Mouse (Mus musculus) kidney, embryonic 15.5 days (tissue): ENCODE measurements around the gene Tnpo2. TPM values are rescaled to one million over a fixed set of nuclear protein-coding genes. Genes with fewer than 3 reads are reported as not detected.

Source experiments
- ATAC-seq: fragments of 200-750 bp; cut with Nextera tagmentation; replicated peaks from 2 replicates; pipeline ENCODE4 v1.8.0; 2017; ENCODE audit warnings: moderate TSS enrichment; ENCODE audit not compliant: low FRiP score
- H3K27ac ChIP-seq: fragments of 300-500 bp; sonication (generic); 2 replicates; pipeline ENCODE4 v1.5.1; 2015; ENCODE audit warnings: mild to moderate bottlenecking, inconsistent platforms
- H3K27me3 ChIP-seq: fragments of 300-500 bp; sonication (generic); 2 replicates; pipeline ENCODE4 v1.6.1; 2015; ENCODE audit warnings: inconsistent platforms
- H3K36me3 ChIP-seq: fragments of 300-500 bp; sonication (generic); 2 replicates; pipeline ENCODE4 v1.6.1; 2015; ENCODE audit warnings: inconsistent platforms
- H3K4me1 ChIP-seq: fragments of 300-500 bp; sonication (generic); 2 replicates; pipeline ENCODE4 v1.6.1; 2015; ENCODE audit warnings: inconsistent platforms
- H3K4me2 ChIP-seq: fragments of 300-500 bp; sonication (generic); 2 replicates; pipeline ENCODE4 v1.6.1; 2015; ENCODE audit warnings: moderate library complexity, mild to moderate bottlenecking, inconsistent platforms
- H3K4me3 ChIP-seq: fragments of 300-500 bp; sonication (generic); replicated peaks from 2 replicates; pipeline ENCODE4 v1.5.1; 2015; ENCODE audit warnings: mild to moderate bottlenecking, inconsistent platforms
- H3K9ac ChIP-seq: fragments of 300-500 bp; sonication (generic); 2 replicates; pipeline ENCODE4 v1.6.1; 2015; ENCODE audit warnings: mild to moderate bottlenecking, inconsistent platforms
- H3K9me3 ChIP-seq: fragments of 300-500 bp; sonication (generic); replicated peaks from 2 replicates; pipeline ENCODE4 v1.6.1; 2016; ENCODE audit warnings: inconsistent platforms
- WGBS: fragments of 180-500 bp; shearing (Covaris S2); methylation state at CpG from one replicate; pipeline ENCODE4 v1.1.7; 2015; ENCODE audit warnings: mixed read lengths; 5-methylcytosine and 5-hydroxymethylcytosine counted together
- microRNA-seq: library from miRNA; unstranded; fragments of <30 nt; microRNA quantifications from one replicate; pipeline ENCODE4, GENCODE M21; 2016
- polyA plus RNA-seq: library from polyadenylated mRNA; unstranded; fragments of >200 nt; fragmentation: Nextera tagmentation; extraction: Ambion mirVana; gene quantifications from 2 replicates; pipeline ENCODE4 v1.2.1, GENCODE M21; 2015

Tnpo2 gene
- polyA plus RNA-seq, 1 experiment from 2014 or later: 30.0 TPM

DNA sequence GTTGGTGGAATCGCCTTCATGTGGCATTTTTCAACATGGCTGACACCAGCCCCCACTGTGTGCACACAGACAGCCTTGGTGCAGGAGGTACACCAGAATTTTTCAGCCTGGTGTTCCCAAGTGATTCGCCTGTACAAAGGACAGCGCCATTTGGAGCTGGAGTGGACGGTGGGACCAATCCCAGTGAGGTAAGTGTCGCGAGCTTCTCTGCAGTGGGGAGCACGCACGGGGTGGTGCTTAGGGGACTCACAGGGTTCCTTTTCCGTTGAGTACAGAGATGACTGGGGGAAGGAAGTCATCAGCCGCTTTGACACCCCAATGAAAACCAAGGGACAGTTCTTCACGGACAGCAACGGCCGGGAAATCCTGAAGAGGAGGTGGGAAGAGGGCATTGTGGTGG lies 58.3 kb downstream of the Tnpo2 start:
- H3K4me3 ChIP-seq: no peak overlapping the region
- no peaks in the 10 kb centered on the region for H3K9me3 ChIP-seq
- 96% methylated on average over 13 of the region's 13 CpGs for WGBS
- ATAC-seq: no peak
- H3K4me2 ChIP-seq: no peak overlapping the region
- peaks cover 65% of the 10 kb centered on the region for H3K36me3 ChIP-seq
- no peaks in the 10 kb centered on the region for H3K4me1 ChIP-seq
- H3K9ac ChIP-seq: no peak overlapping the region
- no peak overlapping the region for H3K27ac ChIP-seq
- no peaks in the 10 kb centered on the region for H3K27me3 ChIP-seq

DNA sequence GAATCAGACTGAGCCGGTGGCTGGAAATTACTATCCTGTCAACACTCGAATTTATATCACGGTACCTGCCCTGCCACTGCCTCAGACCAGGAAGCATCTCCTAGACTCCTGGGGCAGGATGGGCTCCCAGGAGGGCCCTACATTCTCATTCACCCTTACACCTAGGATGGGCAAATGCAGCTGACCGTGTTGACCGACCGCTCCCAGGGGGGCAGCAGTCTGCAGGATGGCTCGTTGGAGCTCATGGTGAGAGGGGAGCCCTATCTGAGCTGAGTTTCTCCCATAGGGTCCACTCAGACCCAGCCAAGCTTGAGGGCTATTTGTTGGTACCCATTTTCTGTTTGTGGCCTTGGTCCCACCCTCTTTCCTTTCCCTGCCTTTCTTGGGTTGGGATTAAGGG lies 58.9 kb downstream of the Tnpo2 start:
- 95% methylated on average over 7 of the region's 7 CpGs for WGBS
- Histone ChIP-seq H3K4me1 (no peaks in the 10 kb centered on the region), H3K4me2 (no peak overlapping the region), H3K27ac (no peak overlapping the region), H3K9ac (no peak overlapping the region), H3K9me3 (no peaks in the 10 kb centered on the region), H3K36me3 (peaks cover 65% of the 10 kb centered on the region), H3K27me3 (no peaks in the 10 kb centered on the region), H3K4me3 (no peak overlapping the region)
- no peak for ATAC-seq

DNA sequence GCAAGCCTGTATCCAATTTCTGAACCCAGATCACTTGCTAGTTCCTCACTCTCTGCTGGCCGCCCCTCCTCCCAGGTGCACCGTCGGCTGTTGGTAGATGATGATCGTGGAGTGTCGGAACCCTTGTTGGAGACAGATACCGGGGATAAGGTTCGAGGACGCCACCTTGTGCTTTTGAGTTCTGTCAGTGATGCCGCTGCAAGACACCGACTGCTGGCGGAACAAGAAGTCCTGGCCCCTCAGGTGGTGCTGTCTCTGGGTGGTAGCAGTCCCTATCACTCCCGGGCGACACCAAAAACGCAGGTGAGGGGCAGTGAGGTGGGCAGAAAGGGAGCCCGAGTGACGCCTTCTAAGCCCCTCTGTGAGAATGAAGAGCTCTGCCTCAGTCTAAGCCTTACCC lies 59.5 kb downstream of the Tnpo2 start:
- no peak for ATAC-seq
- Histone ChIP-seq H3K36me3 (peaks cover 65% of the 10 kb centered on the region), H3K9ac (no peak overlapping the region), H3K27me3 (no peaks in the 10 kb centered on the region), H3K27ac (no peak overlapping the region), H3K4me3 (no peak overlapping the region), H3K4me2 (no peak overlapping the region), H3K9me3 (no peaks in the 10 kb centered on the region), H3K4me1 (no peaks in the 10 kb centered on the region)
- 90% methylated on average over 16 of the region's 16 CpGs for WGBS

DNA sequence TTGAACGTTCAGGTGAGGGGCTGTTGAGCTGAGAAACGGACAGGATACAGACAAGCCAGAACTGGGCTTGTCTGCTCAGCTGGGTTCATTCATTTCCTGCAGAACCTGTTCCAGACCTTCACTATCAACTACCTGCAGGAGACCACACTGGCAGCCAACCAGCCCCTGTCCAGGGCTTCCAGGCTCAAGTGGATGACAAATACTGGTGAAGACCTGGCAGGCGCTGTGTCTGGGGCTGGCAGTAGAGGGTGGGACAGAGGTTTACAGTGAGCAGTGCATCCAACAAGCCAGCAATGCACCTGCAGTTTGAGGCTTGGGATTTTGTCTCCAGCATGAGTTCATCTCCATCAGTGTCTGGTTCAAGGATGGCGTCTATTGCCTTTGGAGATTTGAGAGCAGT lies 60.1 kb downstream of the Tnpo2 start:
- Histone ChIP-seq H3K36me3 (peaks cover 65% of the 10 kb centered on the region), H3K9me3 (no peaks in the 10 kb centered on the region), H3K4me3 (no peak overlapping the region), H3K4me2 (no peak overlapping the region), H3K9ac (no peak overlapping the region), H3K27me3 (no peaks in the 10 kb centered on the region), H3K4me1 (no peaks in the 10 kb centered on the region), H3K27ac (no peak overlapping the region)
- ATAC-seq: no peak
- WGBS: 87% methylated on average over 4 of the region's 4 CpGs

DNA sequence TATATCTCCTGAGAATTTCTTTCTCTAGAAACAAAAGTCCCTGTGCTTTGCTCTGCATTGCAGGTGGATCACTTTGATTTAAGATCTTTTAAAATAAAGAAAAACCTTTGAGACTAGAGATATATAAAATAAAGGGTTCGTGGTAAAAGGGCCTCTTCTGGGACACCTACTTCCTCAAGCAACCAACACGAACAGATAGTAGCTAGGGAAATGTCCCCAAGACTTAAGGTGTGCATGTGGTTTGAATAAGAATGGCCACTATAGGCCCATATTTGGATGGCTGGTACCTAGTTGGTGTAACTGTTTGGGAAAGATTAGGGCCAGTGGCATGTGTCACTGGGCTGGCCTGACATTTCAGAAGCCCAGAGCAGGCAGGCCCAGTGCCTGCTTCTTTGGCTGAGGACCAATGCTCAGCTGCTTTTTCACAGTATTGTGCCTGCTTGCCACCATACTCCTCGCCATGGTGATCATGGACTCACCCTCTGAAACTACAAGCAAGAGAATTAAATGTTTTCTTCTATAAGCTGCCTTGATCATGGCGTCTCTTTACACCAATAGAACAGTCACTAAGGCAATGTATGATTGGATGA lies 63.5 kb downstream of the Tnpo2 start:
- no peak overlapping the region for H3K4me3 ChIP-seq
- H3K27ac ChIP-seq: no peak overlapping the region
- no peak overlapping the region for H3K4me2 ChIP-seq
- H3K27me3 ChIP-seq: no peaks in the 10 kb centered on the region
- H3K4me1 ChIP-seq: no peaks in the 10 kb centered on the region
- 86% methylated on average over 4 of the region's 4 CpGs for WGBS
- H3K9ac ChIP-seq: no peak overlapping the region
- no peaks in the 10 kb centered on the region for H3K9me3 ChIP-seq
- ATAC-seq: no peak
- H3K36me3 ChIP-seq: peaks cover 39% of the 10 kb centered on the region

Small RNA genes lying within 50 kb of the gene (microRNA-seq; reads per million reads assigned to microRNA genes)
- 0.89 reads per million for gene Mir7070

Other genes with a start within 250 kb of the Tnpo2 start
- 14.2 and 15.5 TPM in 2 replicates for gene Nfix, start 236.6 kb upstream of the Tnpo2 start, polyA plus RNA-seq
- gene Dand5, start 214.1 kb upstream of the Tnpo2 start, polyA plus RNA-seq: 6.3 and 7.0 TPM in 2 replicates
- gene Gadd45gip1, start 205.4 kb upstream of the Tnpo2 start, polyA plus RNA-seq: 52.6 and 53.0 TPM in 2 replicates
- 112 and 122 TPM in 2 replicates for gene Rad23a, start 196.2 kb upstream of the Tnpo2 start, polyA plus RNA-seq
- 1,039 and 1,041 TPM in 2 replicates for gene Calr, start 190.0 kb upstream of the Tnpo2 start, polyA plus RNA-seq
- gene Farsa, start 179.9 kb upstream of the Tnpo2 start, polyA plus RNA-seq: 102 and 103 TPM in 2 replicates
- gene Syce2, start 164.8 kb upstream of the Tnpo2 start, polyA plus RNA-seq: 66.5 and 70.3 TPM in 2 replicates
- gene Gcdh, start 143.0 kb upstream of the Tnpo2 start, polyA plus RNA-seq: 49.8 and 51.2 TPM in 2 replicates
- gene Klf1, start 135.0 kb upstream of the Tnpo2 start, polyA plus RNA-seq: 3.4 and 7.2 TPM in 2 replicates
- 8.3 and 8.6 TPM in 2 replicates for gene Dnase2a, start 128.4 kb upstream of the Tnpo2 start, polyA plus RNA-seq
- 0.40 and 0.48 TPM in 2 replicates for gene Mast1, start 99.6 kb upstream of the Tnpo2 start, polyA plus RNA-seq
- 0.45 and 0.49 TPM in 2 replicates for gene Rtbdn, start 89.9 kb upstream of the Tnpo2 start, polyA plus RNA-seq
- not detected in 2 replicates for gene Gm49661, start 67.5 kb upstream of the Tnpo2 start, polyA plus RNA-seq
- gene Prdx2, start 67.3 kb upstream of the Tnpo2 start, polyA plus RNA-seq: 808 and 824 TPM in 2 replicates
- gene Rnaseh2a, start 67.1 kb upstream of the Tnpo2 start, polyA plus RNA-seq: 125 and 129 TPM in 2 replicates
- gene Junb, start 58.2 kb upstream of the Tnpo2 start, polyA plus RNA-seq: 9.6 TPM in 2 replicates
- gene Hook2, start 46.3 kb upstream of the Tnpo2 start, polyA plus RNA-seq: 25.3 and 27.0 TPM in 2 replicates
- gene Best2, start 22.4 kb upstream of the Tnpo2 start, polyA plus RNA-seq: 0.10 TPM in 1 of 2 replicates, not detected in the other
- gene Asna1, start 11.6 kb upstream of the Tnpo2 start, polyA plus RNA-seq: 133 and 143 TPM in 2 replicates
- 119 and 120 TPM in 2 replicates for gene Trir, start 10.1 kb upstream of the Tnpo2 start, polyA plus RNA-seq
- gene Fbxw9, start 23.1 kb downstream of the Tnpo2 start, polyA plus RNA-seq: 28.9 and 32.1 TPM in 2 replicates
- gene Gm5741, start 31.1 kb downstream of the Tnpo2 start, polyA plus RNA-seq: 0.66 and 0.82 TPM in 2 replicates
- 68.8 and 72.3 TPM in 2 replicates for gene Dhps, start 34.8 kb downstream of the Tnpo2 start, polyA plus RNA-seq
- 141 TPM in 2 replicates for gene Wdr83os, start 43.8 kb downstream of the Tnpo2 start, polyA plus RNA-seq
- 43.3 and 45.1 TPM in 2 replicates for gene Wdr83, start 44.4 kb downstream of the Tnpo2 start, polyA plus RNA-seq
- gene Man2b1, start 46.4 kb downstream of the Tnpo2 start, polyA plus RNA-seq: 39.2 and 41.5 TPM in 2 replicates
- 2.0 and 2.6 TPM in 2 replicates for gene Zfp791, start 86.2 kb downstream of the Tnpo2 start, polyA plus RNA-seq
- not detected in 2 replicates for gene Cks1brt, start 115.0 kb downstream of the Tnpo2 start, polyA plus RNA-seq
- gene Olfr371, start 189.1 kb downstream of the Tnpo2 start, polyA plus RNA-seq: not detected in 2 replicates